Mouse (Mus musculus) frontal cortex, adult 2 months (tissue): ENCODE results near the gene Gatd1. TPM values are rescaled to one million over a fixed set of nuclear protein-coding genes. Genes with fewer than 3 reads are reported as not detected.

Experiments used
- DNase-seq, 2 experiments: peaks; one replicate each; pipeline ENCODE4 v3.0.0; 2022; ENCODE audit warnings: low spot score in 1 of 2; ENCODE audit errors: extremely low spot score in 1 of 2
- polyA plus RNA-seq: library from polyadenylated mRNA; depleted of rRNA; stranded (reverse); fragments of >200 nt; gene quantifications from 2 replicates; pipeline ENCODE4 v1.2.3, GENCODE M21; 2012; rRNA removed

Gatd1 gene
- polyA plus RNA-seq, 1 experiment = 55.6 TPM

DNA sequence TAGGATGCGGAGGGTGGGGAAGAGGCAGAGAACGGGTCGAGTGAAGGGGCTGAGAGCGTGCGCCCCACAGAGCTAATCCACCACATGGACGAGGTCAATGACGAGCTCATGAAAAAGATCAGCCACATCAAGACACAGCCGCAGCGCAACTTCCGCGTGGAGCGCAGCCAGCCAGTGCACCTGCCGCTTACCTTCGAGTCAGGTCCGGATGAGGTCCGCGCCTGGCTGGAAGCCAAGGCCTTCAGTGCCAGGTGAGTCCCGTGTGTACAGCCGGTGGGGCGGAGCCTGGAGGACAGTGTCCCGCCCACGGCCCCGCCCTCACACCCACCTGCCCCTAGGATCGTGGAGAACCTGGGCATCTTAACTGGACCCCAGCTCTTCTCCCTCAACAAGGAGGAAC is 52.4 kb downstream of the Gatd1 start:
- no peak for DNase-seq

Other genes with a start within 250 kb of the Gatd1 start
- 34.5 and 36.4 TPM in 2 replicates for gene Rnh1, start 241.3 kb downstream of the Gatd1 start, polyA plus RNA-seq
- gene Hras, start 220.1 kb downstream of the Gatd1 start, polyA plus RNA-seq = 243 and 245 TPM in 2 replicates
- 4.8 and 5.5 TPM in 2 replicates for gene Lrrc56, start 220.0 kb downstream of the Gatd1 start, polyA plus RNA-seq
- 0.17 and 0.20 TPM in 2 replicates for gene Lmntd2, start 200.1 kb downstream of the Gatd1 start, polyA plus RNA-seq
- 1.8 and 2.3 TPM in 2 replicates for gene Rassf7, start 198.3 kb downstream of the Gatd1 start, polyA plus RNA-seq
- 31.0 and 35.1 TPM in 2 replicates for gene Phrf1, start 185.4 kb downstream of the Gatd1 start, polyA plus RNA-seq
- gene Irf7, start 147.7 kb downstream of the Gatd1 start, polyA plus RNA-seq = 7.7 and 8.6 TPM in 2 replicates
- not detected in 2 replicates for gene Cdhr5, start 137.3 kb downstream of the Gatd1 start, polyA plus RNA-seq
- 12.4 and 29.9 TPM in 2 replicates for gene Sct, start 135.0 kb downstream of the Gatd1 start, polyA plus RNA-seq
- gene Drd4, start 122.1 kb downstream of the Gatd1 start, polyA plus RNA-seq = 0.44 and 0.48 TPM in 2 replicates
- 43.0 and 43.8 TPM in 2 replicates for gene Deaf1, start 86.4 kb downstream of the Gatd1 start, polyA plus RNA-seq
- 60.4 and 64.8 TPM in 2 replicates for gene Tmem80, start 86.4 kb downstream of the Gatd1 start, polyA plus RNA-seq
- gene Eps8l2, start 75.3 kb downstream of the Gatd1 start, polyA plus RNA-seq = 4.4 and 5.5 TPM in 2 replicates
- gene Taldo1, start 21.9 kb downstream of the Gatd1 start, polyA plus RNA-seq = 151 and 152 TPM in 2 replicates
- gene Cend1, start 15.4 kb upstream of the Gatd1 start, polyA plus RNA-seq = 204 and 235 TPM in 2 replicates
- gene Slc25a22, start 23.8 kb upstream of the Gatd1 start, polyA plus RNA-seq = 227 and 251 TPM in 2 replicates
- 3.3 and 3.5 TPM in 2 replicates for gene Pidd1, start 29.9 kb upstream of the Gatd1 start, polyA plus RNA-seq
- 556 and 592 TPM in 2 replicates for gene Rplp2, start 33.2 kb upstream of the Gatd1 start, polyA plus RNA-seq
- gene Pnpla2, start 41.1 kb upstream of the Gatd1 start, polyA plus RNA-seq = 27.5 and 29.8 TPM in 2 replicates
- 5.1 and 8.7 TPM in 2 replicates for gene Cracr2b, start 47.0 kb upstream of the Gatd1 start, polyA plus RNA-seq
- 61.0 and 61.7 TPM in 2 replicates for gene Cd151, start 53.3 kb upstream of the Gatd1 start, polyA plus RNA-seq
- gene Polr2l, start 61.0 kb upstream of the Gatd1 start, polyA plus RNA-seq = 41.5 and 47.6 TPM in 2 replicates
- 38.7 and 40.9 TPM in 2 replicates for gene Tspan4, start 61.1 kb upstream of the Gatd1 start, polyA plus RNA-seq
- gene Chid1, start 125.7 kb upstream of the Gatd1 start, polyA plus RNA-seq = 35.8 and 46.7 TPM in 2 replicates
- 94.5 and 96.8 TPM in 2 replicates for gene Ap2a2, start 148.0 kb upstream of the Gatd1 start, polyA plus RNA-seq
- gene Muc6, start 241.2 kb upstream of the Gatd1 start, polyA plus RNA-seq = 0.08 TPM in 2 replicates